ENCODE assay signal across 31 mouse cellular contexts in genomic region chr9:24848210-24848609, GRCm38 (mm10).
DNase-seq lines count a peak whose midpoint lies in the region; ATAC-seq lines count a peak whose summit lies in the region.
"Had no signal": no experiment of that assay in that cellular context is flagged by ENCODE, and none has a peak within 500 bp of the region (broad histone marks: within the 10 kb centered on the region; RNA-seq: fewer than 3 reads in every experiment).

No protein-coding gene starts in this region.

- H3K36me3 ChIP-seq in heart, embryonic 13.5 days, result no peaks in the 10 kb centered on the region
- H3K36me3 ChIP-seq in liver, embryonic 12.5 days, result no peaks in the 10 kb centered on the region
- H3K36me3 ChIP-seq: embryonic facial prominence, embryonic 12.5 days; forebrain, embryonic 15.5 days; hindbrain, embryonic 13.5 days; midbrain, embryonic 12.5 days; neural tube, embryonic 13.5 days had no signal

- H3K4me2 ChIP-seq in heart, embryonic 13.5 days, result peak overlapping the region; percentile 1; the same call in 1 of the 2 replicates
- H3K4me2 ChIP-seq in liver, embryonic 12.5 days, result no peak overlapping the region
- H3K4me2 ChIP-seq: embryonic facial prominence, embryonic 12.5 days; forebrain, embryonic 15.5 days; hindbrain, embryonic 13.5 days; midbrain, embryonic 12.5 days; neural tube, embryonic 13.5 days had no signal

- peak; percentile 92 for DNase-seq in heart, adult 11 months
- DNase-seq in heart, postnatal 14 days, result no peak
- no peak for DNase-seq in heart, postnatal 36 days
- DNase-seq in adrenal gland, postnatal 4 days (ENCODE audit: low spot score in 2 of 2), result no peak
- no peak for DNase-seq in kidney, adult 8-10 months
- DNase-seq: adrenal gland, adult 2 months; cerebellum, adult 11 months; cerebellum, adult 9-10 months; cerebellum, postnatal 36 days; embryo, embryonic 11 days; gastrocnemius, postnatal 36 days; kidney, adult 9 months; kidney, postnatal 10 days; layer of hippocampus, postnatal 36 days; left cerebral cortex, postnatal 4 days; lung, adult 18-20 months; lung, postnatal 4 days; thymus, adult 2 months had no signal

- no peaks in the 10 kb centered on the region for H3K27me3 ChIP-seq in heart, embryonic 13.5 days (replicated peaks)
- peaks cover 3% of the 10 kb centered on the region; the same call in 1 of the 2 replicates for H3K27me3 ChIP-seq in liver, embryonic 12.5 days (replicated peaks)
- H3K27me3 ChIP-seq: CH12.LX; embryonic facial prominence, embryonic 12.5 days; forebrain, embryonic 15.5 days; hindbrain, embryonic 13.5 days; megakaryocyte, embryonic 14.5 days; midbrain, embryonic 12.5 days; neural tube, embryonic 13.5 days had no signal

- no peaks in the 10 kb centered on the region for H3K9me3 ChIP-seq in heart, embryonic 13.5 days
- no peaks in the 10 kb centered on the region for H3K9me3 ChIP-seq in liver, embryonic 12.5 days (replicated peaks)
- H3K9me3 ChIP-seq: embryonic facial prominence, embryonic 12.5 days; forebrain, embryonic 15.5 days; hindbrain, embryonic 13.5 days; midbrain, embryonic 12.5 days; neural tube, embryonic 13.5 days had no signal

- peak; percentile 66; the same call in 1 of the 2 replicates for ATAC-seq in heart, embryonic 13.5 days (ENCODE audit: extremely low read depth, insufficient number of reproducible peaks, low FRiP score, low TSS enrichment)
- ATAC-seq in liver, embryonic 12.5 days, result peak; percentile 90
- ATAC-seq: activated CD4-positive, CD25-positive, alpha-beta regulatory T cell, adult 4 months; forebrain, embryonic 15.5 days; intestine, embryonic 16.5 days; lung, postnatal 0 days had no signal

- 12% methylated on average over 7 of the region's 7 CpGs for WGBS in heart, embryonic 13.5 days
- WGBS in liver, embryonic 12.5 days (ENCODE audit: insufficient replicate concordance), result 10% methylated on average over 7 of the region's 7 CpGs

- H3K9ac ChIP-seq in heart, embryonic 13.5 days, result no peak overlapping the region
- no peak overlapping the region for H3K9ac ChIP-seq in liver, embryonic 12.5 days
- H3K9ac ChIP-seq: embryonic facial prominence, embryonic 12.5 days; forebrain, embryonic 15.5 days; hindbrain, embryonic 13.5 days; midbrain, embryonic 12.5 days; neural tube, embryonic 13.5 days had no signal

- H3K4me3 ChIP-seq in heart, embryonic 13.5 days, result no peak overlapping the region
- no peak overlapping the region for H3K4me3 ChIP-seq in liver, embryonic 12.5 days
- H3K4me3 ChIP-seq: embryonic facial prominence, embryonic 12.5 days; forebrain, embryonic 15.5 days; hindbrain, embryonic 13.5 days; megakaryocyte, embryonic 14.5 days; midbrain, embryonic 12.5 days; myocyte; neural tube, embryonic 13.5 days had no signal

- intact Hi-C loops in heart, postnatal 14 days (cut with DNase I), result no loop called here
- intact Hi-C loops in heart, postnatal 36 days (cut with DNase I), result no loop called here

- peaks cover 37% of the 10 kb centered on the region for H3K4me1 ChIP-seq in heart, embryonic 13.5 days
- H3K4me1 ChIP-seq in liver, embryonic 12.5 days, result peaks cover 12% of the 10 kb centered on the region
- H3K4me1 ChIP-seq: embryonic facial prominence, embryonic 12.5 days; forebrain, embryonic 15.5 days; hindbrain, embryonic 13.5 days; megakaryocyte, embryonic 14.5 days; midbrain, embryonic 12.5 days; neural tube, embryonic 13.5 days had no signal

- peak overlapping the region; percentile 74 for H3K27ac ChIP-seq in heart, embryonic 13.5 days (replicated peaks)
- no peak overlapping the region for H3K27ac ChIP-seq in liver, embryonic 12.5 days
- H3K27ac ChIP-seq: embryonic facial prominence, embryonic 12.5 days; forebrain, embryonic 15.5 days; hindbrain, embryonic 13.5 days; midbrain, embryonic 12.5 days; neural tube, embryonic 13.5 days had no signal
